Mouse (Mus musculus) CH12.LX (cell line): ENCODE measurements around the gene Rer1. TPM values are rescaled to one million over a fixed set of nuclear protein-coding genes. Genes with fewer than 3 reads are reported as not detected.

Source experiments
- DNase-seq: peaks from one replicate; pipeline ENCODE4 v3.0.0-alpha.2; 2013; ENCODE audit errors: extremely low read depth
- H3K27ac ChIP-seq: 2 replicates; pipeline ENCODE4 v1.5.1; 2012; ENCODE audit warnings: low read depth, mild to moderate bottlenecking, control low read depth, moderate library complexity; ENCODE audit not compliant: insufficient read depth
- H3K27me3 ChIP-seq: replicated peaks from 2 replicates; pipeline ENCODE3; 2012; ENCODE audit warnings: inconsistent platforms
- H3K36me3 ChIP-seq, 2 experiments: replicated peaks in 1 of 2; 2 replicates each; pipeline versions ENCODE3 to v1.6.1; 2012; ENCODE audit warnings: inconsistent platforms in 1 of 2, low read length in 1 of 2, mild to moderate bottlenecking in 1 of 2, mixed read lengths in 1 of 2, moderate library complexity in 1 of 2; ENCODE audit not compliant: control insufficient read depth in 1 of 2, insufficient read depth in 1 of 2
- H3K4me1 ChIP-seq, 2 experiments: 2 replicates each; pipeline ENCODE4 v1.6.1; 2012; ENCODE audit warnings: inconsistent platforms in 1 of 2, moderate library complexity in 1 of 2; ENCODE audit not compliant: insufficient read depth in 2 of 2, control insufficient read depth in 1 of 2
- H3K4me2 ChIP-seq: 2 replicates; pipeline ENCODE4 v1.6.1; 2012; ENCODE audit warnings: low read depth, mild to moderate bottlenecking, control low read depth; ENCODE audit not compliant: poor library complexity, insufficient read depth, severe bottlenecking
- H3K4me3 ChIP-seq, 3 experiments: fragments of 150-350 bp in 1 of 3; sonication (generic) in 1 of 3; replicated peaks in 1 of 3; 2 replicates each; pipeline versions ENCODE3 to v1.5.1; 2011 to 2012; ENCODE audit warnings: low read depth in 2 of 3, low read length in 2 of 3, mild to moderate bottlenecking in 2 of 3, moderate library complexity in 2 of 3, control low read depth in 1 of 3, improper control_type of control experiment in 1 of 3, inconsistent platforms in 1 of 3, mixed read lengths in 1 of 3; ENCODE audit not compliant: poor library complexity in 1 of 3
- H3K79me2 ChIP-seq: replicated peaks from 2 replicates; pipeline ENCODE4 v1.6.1; 2012; ENCODE audit warnings: mild to moderate bottlenecking, moderate library complexity; ENCODE audit not compliant: control insufficient read depth, poor library complexity, insufficient read depth, severe bottlenecking; ENCODE audit errors: extremely low read depth
- H3K9ac ChIP-seq: 2 replicates; pipeline ENCODE4 v1.6.1; 2012; ENCODE audit warnings: low read depth, mild to moderate bottlenecking, control low read depth, moderate library complexity; ENCODE audit not compliant: insufficient read depth
- H3K9me3 ChIP-seq: replicated peaks from 2 replicates; pipeline ENCODE3; 2012; ENCODE audit warnings: low read length, inconsistent platforms, mixed read lengths
- BHLHE40 ChIP-seq: IDR thresholded peaks from 2 replicates; pipeline ENCODE4 v1.6.1; 2011; ENCODE audit warnings: mild to moderate bottlenecking, low read depth, low read length, improper control_type of control experiment
- CHD2 ChIP-seq: IDR thresholded peaks from 2 replicates; pipeline ENCODE4 v1.6.1; 2011; ENCODE audit warnings: low read length, improper control_type of control experiment
- CTCF ChIP-seq, 2 experiments: IDR thresholded peaks in 1 of 2; conservative IDR thresholded peaks in 1 of 2; 2 replicates each; pipeline ENCODE4 v1.5.1; 2011 to 2012; ENCODE audit warnings: low read depth in 2 of 2, low read length in 2 of 2, improper control_type of control experiment in 1 of 2, inconsistent platforms in 1 of 2, mild to moderate bottlenecking in 1 of 2, moderate library complexity in 1 of 2
- E2F4 ChIP-seq: IDR thresholded peaks from 2 replicates; pipeline ENCODE4 v1.6.1; 2011; ENCODE audit warnings: low read depth, low read length, improper control_type of control experiment; ENCODE audit not compliant: insufficient replicate concordance
- ELF1 ChIP-seq: IDR thresholded peaks from 2 replicates; pipeline ENCODE4 v1.6.1; 2014; ENCODE audit warnings: low read depth, mild to moderate bottlenecking, inconsistent platforms, low read length, improper control_type of control experiment
- ETS1 ChIP-seq: conservative IDR thresholded peaks from 2 replicates; pipeline ENCODE4 v1.6.1; 2012; ENCODE audit warnings: low read depth, mild to moderate bottlenecking, inconsistent platforms, low read length, improper control_type of control experiment, moderate library complexity
- GABPA ChIP-seq: IDR thresholded peaks from 2 replicates; pipeline ENCODE4 v1.6.1; 2012; ENCODE audit warnings: low read depth, low read length, improper control_type of control experiment, inconsistent platforms; ENCODE audit not compliant: insufficient replicate concordance
- JUN ChIP-seq: IDR thresholded peaks from 2 replicates; pipeline ENCODE4 v1.6.1; 2011; ENCODE audit warnings: low read depth, mild to moderate bottlenecking, low read length, improper control_type of control experiment, moderate library complexity; ENCODE audit not compliant: insufficient read depth
- JUND ChIP-seq: conservative IDR thresholded peaks from 2 replicates; pipeline ENCODE4 v1.6.1; 2011; ENCODE audit warnings: low read depth, low read length, improper control_type of control experiment
- KAT2A ChIP-seq: IDR thresholded peaks from 2 replicates; pipeline ENCODE4 v1.6.1; 2012; ENCODE audit warnings: low read length, improper control_type of control experiment, inconsistent platforms; ENCODE audit not compliant: insufficient replicate concordance
- MAZ ChIP-seq: IDR thresholded peaks from 2 replicates; pipeline ENCODE4 v1.6.1; 2012; ENCODE audit warnings: low read depth, mild to moderate bottlenecking, inconsistent platforms, low read length, improper control_type of control experiment, moderate library complexity
- MEF2A ChIP-seq: IDR thresholded peaks from 2 replicates; pipeline ENCODE4 v1.6.1; 2014; ENCODE audit warnings: low read depth, mild to moderate bottlenecking, inconsistent platforms, low read length, improper control_type of control experiment, borderline replicate concordance
- MXI1 ChIP-seq: IDR thresholded peaks from 2 replicates; pipeline ENCODE4 v1.6.1; 2011; ENCODE audit warnings: mild to moderate bottlenecking, low read depth, low read length, improper control_type of control experiment
- NELFE ChIP-seq: IDR thresholded peaks from 2 replicates; pipeline ENCODE4 v1.6.1; 2011; ENCODE audit warnings: low read depth, low read length, improper control_type of control experiment
- PAX5 ChIP-seq: IDR thresholded peaks from 2 replicates; pipeline ENCODE4 v1.6.1; 2012; ENCODE audit warnings: low read length, inconsistent platforms, mixed read lengths
- POLR2A ChIP-seq: IDR thresholded peaks from 2 replicates; pipeline ENCODE4 v1.6.1; 2011; ENCODE audit warnings: low read depth, mild to moderate bottlenecking, improper control_type of control experiment, low read length
- POLR2AphosphoS2 ChIP-seq: IDR thresholded peaks from 2 replicates; pipeline ENCODE4 v1.6.1; 2011; ENCODE audit warnings: low read depth, low read length, improper control_type of control experiment
- RAD21 ChIP-seq: IDR thresholded peaks from 2 replicates; pipeline ENCODE4 v1.6.1; 2011; ENCODE audit warnings: low read depth, mild to moderate bottlenecking, low read length, improper control_type of control experiment, moderate library complexity
- SIN3A ChIP-seq: IDR thresholded peaks from 2 replicates; pipeline ENCODE4 v1.6.1; 2012; ENCODE audit warnings: low read length, improper control_type of control experiment, inconsistent platforms
- TBP ChIP-seq: conservative IDR thresholded peaks from 2 replicates; pipeline ENCODE4 v1.6.1; 2011; ENCODE audit warnings: low read depth, low read length, improper control_type of control experiment
- TCF12 ChIP-seq: IDR thresholded peaks from 2 replicates; pipeline ENCODE4 v1.6.1; 2014; ENCODE audit warnings: low read depth, mild to moderate bottlenecking, inconsistent platforms, low read length, improper control_type of control experiment
- UBTF ChIP-seq: IDR thresholded peaks from 2 replicates; pipeline ENCODE4 v1.6.1; 2012; ENCODE audit warnings: low read depth, mild to moderate bottlenecking, inconsistent platforms, low read length, improper control_type of control experiment, moderate library complexity
- USF1 ChIP-seq: IDR thresholded peaks from 2 replicates; pipeline ENCODE4 v1.6.1; 2014; ENCODE audit warnings: low read depth, mild to moderate bottlenecking, inconsistent platforms, low read length, improper control_type of control experiment
- USF2 ChIP-seq: conservative IDR thresholded peaks from 2 replicates; pipeline ENCODE4 v1.6.1; 2011; ENCODE audit warnings: low read depth, low read length, improper control_type of control experiment
- ZKSCAN1 ChIP-seq: IDR thresholded peaks from 2 replicates; pipeline ENCODE4 v1.6.1; 2012; ENCODE audit warnings: low read depth, inconsistent platforms, low read length, improper control_type of control experiment, borderline replicate concordance
- dilution Hi-C: fragments of 300-500 bp; cut with MboI; formaldehyde crosslinking; loops from 2 replicates; pipeline ENCODE4 v1.14.3; 2020; ENCODE audit warnings: low sequenced_read_pairs; ENCODE audit not compliant: extremely low pct_unique_long_range_greater_than_20kb, extremely low pct_ligation_motif_present
- in situ Hi-C: fragments of 300-500 bp; cut with MboI; formaldehyde crosslinking; loops from 3 replicates; pipeline ENCODE4 v1.14.3; 2019; ENCODE audit warnings: low sequenced_read_pairs, low pct_ligation_motif_present, low pct_unique_long_range_greater_than_20kb, mixed read lengths
- polyA plus RNA-seq: library from polyadenylated mRNA; unstranded; fragments of >175 nt; gene quantifications from 2 replicates; pipeline ENCODE4 v1.2.1, GENCODE M21; 2012; ENCODE audit warnings: low read depth; ENCODE audit not compliant: insufficient read length
- total RNA-seq, 2 experiments: library from RNA; depleted of rRNA; stranded (reverse); fragments of 300-350 nt in 1 of 2; fragments of >200 nt in 1 of 2; gene quantifications; 2 replicates each; pipeline ENCODE4 v1.2.3; 2012 to 2014

Gene Rer1
- total and polyA plus RNA-seq, 3 experiments: 126 to 221 (median 135) TPM

DNA sequence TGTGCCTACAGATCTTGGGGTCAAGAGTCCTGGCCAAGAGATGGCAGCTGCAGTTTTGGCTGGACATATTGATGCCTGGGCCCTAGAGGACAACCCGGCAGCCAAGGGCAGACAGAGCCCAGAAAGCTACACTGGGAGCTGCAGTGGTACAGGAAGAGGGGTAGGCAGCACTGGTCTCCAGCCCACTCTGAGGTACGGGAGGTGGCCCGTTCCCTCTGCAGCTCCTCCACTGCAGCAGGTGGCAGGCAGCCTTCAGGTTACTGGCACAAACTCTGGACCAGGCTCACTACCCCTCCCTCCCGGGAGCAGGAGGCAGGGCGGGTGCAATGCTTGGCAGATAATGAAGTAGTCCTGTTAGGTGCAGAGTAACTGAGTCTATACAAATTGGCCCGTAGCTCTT is 45.5 kb downstream of the Rer1 start:
- Histone ChIP-seq H3K9ac (no peak overlapping the region), H3K4me1 (no peaks in the 10 kb centered on the region), H3K4me2 (no peak overlapping the region), H3K27me3 (peaks cover 93% of the 10 kb centered on the region), H3K9me3 (no peaks in the 10 kb centered on the region), H3K4me3 (no peak overlapping the region), H3K79me2 (no peaks in the 10 kb centered on the region), H3K36me3 (no peaks in the 10 kb centered on the region), H3K27ac (no peak overlapping the region)
- dilution Hi-C loops (loop anchor here (25.0 kb wide), 1 partner anchor 153 kb away; the partner anchor contains the start of gene Fam213b), in situ Hi-C loops (no loop called here)
- TF ChIP-seq MEF2A (no peak), BHLHE40 (no peak), RAD21 (no peak), NELFE (no peak), POLR2AphosphoS2 (no peak), CHD2 (no peak), CTCF (conservative IDR thresholded peaks at IDR 0.05 in 1 of 2, IDR thresholded peaks at IDR 0.05 in 1 of 2; ENCODE audit: low read depth in 2 of 2, low read length in 2 of 2) (no peak), TCF12 (no peak), UBTF (no peak), GABPA (no peak), KAT2A (no peak), ZKSCAN1 (no peak), SIN3A (no peak), USF2 (no peak), PAX5 (no peak)
- no peak for DNase-seq

DNA sequence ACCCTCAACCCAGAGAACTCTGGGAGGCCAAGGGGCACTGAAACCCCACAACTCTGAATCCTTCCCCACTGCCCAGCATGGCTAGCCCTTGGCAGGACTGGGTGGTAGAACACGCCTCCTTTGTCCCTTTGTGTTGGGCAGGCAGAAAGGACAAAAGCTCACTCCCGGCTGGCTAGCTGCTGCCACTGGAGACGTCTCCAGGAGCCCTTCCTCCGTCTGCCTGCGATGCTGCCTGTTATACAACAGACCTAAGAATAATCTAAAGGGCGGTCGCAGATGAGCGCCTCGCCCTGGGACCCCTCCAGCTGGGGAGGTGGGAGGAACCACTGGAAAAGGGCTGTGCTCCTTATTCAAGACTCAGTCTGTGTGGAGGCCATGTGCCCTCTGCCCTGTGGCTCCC is 46.0 kb downstream of the Rer1 start:
- no peak for TF ChIP-seq ETS1
- no peak for TF ChIP-seq TCF12
- no peak for TF ChIP-seq MAZ
- no peak for TF ChIP-seq JUND
- TF ChIP-seq CTCF (conservative IDR thresholded peaks at IDR 0.05 in 1 of 2, IDR thresholded peaks at IDR 0.05 in 1 of 2; ENCODE audit: low read depth in 2 of 2, low read length in 2 of 2): no peak
- no peak for TF ChIP-seq MXI1
- no peak for TF ChIP-seq USF1
- no peak for TF ChIP-seq NELFE
- no peak for TF ChIP-seq POLR2A
- no peak for TF ChIP-seq ELF1
- TF ChIP-seq UBTF: no peak
- TF ChIP-seq E2F4: no peak
- TF ChIP-seq PAX5: no peak
- no peak for TF ChIP-seq TBP
- TF ChIP-seq JUN: no peak
- Histone ChIP-seq H3K79me2 (no peaks in the 10 kb centered on the region), H3K27ac (no peak overlapping the region), H3K4me1 (no peaks in the 10 kb centered on the region), H3K4me3 (no peak overlapping the region), H3K36me3 (no peaks in the 10 kb centered on the region), H3K9me3 (no peaks in the 10 kb centered on the region), H3K4me2 (no peak overlapping the region), H3K27me3 (peaks cover 93% of the 10 kb centered on the region), H3K9ac (no peak overlapping the region)
- DNase-seq: no peak
- dilution Hi-C loops: loop anchor here (25.0 kb wide), 1 partner anchor 153 kb away; the partner anchor contains the start of gene Fam213b
- in situ Hi-C loops: no loop called here
